Mouse (Mus musculus): Measurements from ENCODE around the gene Lama2. TPM values are rescaled to one million over a fixed set of nuclear protein-coding genes. Genes with fewer than 3 reads are reported as not detected.
A peak's percentile ranks its signal among the peaks of the same experiment; 100 is the strongest.

Gene Lama2
- polyA plus RNA-seq, 1 experiment from 2014 or later, result 8.3 TPM

GRCm38 (mm10) chr10:27508847-27509459 is 110.6 kb downstream of the Lama2 start:
- Histone ChIP-seq H3K9ac (no peak overlapping the region), H3K36me3 (replicated peaks) (no peaks in the 10 kb centered on the region), H3K4me2 (no peak overlapping the region), H3K4me1 (no peaks in the 10 kb centered on the region), H3K9me3 (no peaks in the 10 kb centered on the region), H3K27ac (no peak overlapping the region), H3K4me3 (replicated peaks) (no peak overlapping the region), H3K27me3 (no peaks in the 10 kb centered on the region)
- WGBS, result 60% methylated on average over 3 of the region's 3 CpGs
- ATAC-seq (ENCODE audit: low FRiP score), result peak; percentile 52; the same call in 1 of the 2 replicates

DNA sequence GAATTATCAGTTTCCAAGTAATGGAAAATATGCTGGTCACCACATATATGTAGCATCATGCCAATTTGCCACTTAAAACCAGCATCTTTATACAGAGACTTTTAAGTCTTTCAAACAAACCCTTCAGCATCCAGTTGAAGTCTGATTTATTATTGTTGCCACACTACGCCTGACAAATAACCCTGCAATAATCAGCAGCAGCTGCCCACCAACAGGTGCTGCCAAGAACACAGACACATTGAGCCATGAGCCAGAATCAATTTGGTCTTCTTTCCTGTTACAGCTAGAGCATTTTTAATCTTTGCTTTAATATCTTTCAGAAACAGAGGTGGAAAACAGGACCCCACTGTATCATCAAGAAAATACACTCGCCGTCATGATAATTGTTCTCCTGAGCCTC is 118.7 kb downstream of the Lama2 start:
- Histone ChIP-seq H3K27ac (no peak overlapping the region), H3K27me3 (no peaks in the 10 kb centered on the region), H3K4me1 (no peaks in the 10 kb centered on the region), H3K9ac (no peak overlapping the region), H3K4me3 (replicated peaks) (no peak overlapping the region), H3K9me3 (no peaks in the 10 kb centered on the region), H3K36me3 (replicated peaks) (no peaks in the 10 kb centered on the region), H3K4me2 (no peak overlapping the region)
- 88% methylated on average over 3 of the region's 3 CpGs for WGBS
- ATAC-seq (ENCODE audit: low FRiP score), result no peak

- Histone ChIP-seq H3K9me3 (no peaks in the 10 kb centered on the region), H3K36me3 (replicated peaks) (no peaks in the 10 kb centered on the region), H3K4me2 (no peak overlapping the region), H3K4me1 (no peaks in the 10 kb centered on the region), H3K27me3 (no peaks in the 10 kb centered on the region), H3K4me3 (replicated peaks) (no peak overlapping the region), H3K9ac (no peak overlapping the region), H3K27ac (no peak overlapping the region)
- no peak for ATAC-seq (ENCODE audit: low FRiP score)
- 83% methylated on average over 1 of the region's 1 CpGs for WGBS
Observed at GRCm38 (mm10) chr10:27488452-27488851, 131.1 kb downstream of the Lama2 start.

- no peak overlapping the region for H3K4me3 ChIP-seq (replicated peaks)
- H3K27me3 ChIP-seq, result no peaks in the 10 kb centered on the region
- H3K4me2 ChIP-seq, result no peak overlapping the region
- no peaks in the 10 kb centered on the region for H3K4me1 ChIP-seq
- no peak overlapping the region for H3K27ac ChIP-seq
- no peaks in the 10 kb centered on the region for H3K9me3 ChIP-seq
- ATAC-seq (ENCODE audit: low FRiP score), result no peak
- WGBS, result 82% methylated on average over 1 of the region's 1 CpGs
- no peaks in the 10 kb centered on the region for H3K36me3 ChIP-seq (replicated peaks)
- no peak overlapping the region for H3K9ac ChIP-seq
Observed at GRCm38 (mm10) chr10:27484041-27484440, 135.5 kb downstream of the Lama2 start.

GRCm38 (mm10) chr10:27475540-27475939 is 144.0 kb downstream of the Lama2 start:
- no peak overlapping the region for H3K4me2 ChIP-seq
- no peaks in the 10 kb centered on the region for H3K4me1 ChIP-seq
- no peaks in the 10 kb centered on the region for H3K9me3 ChIP-seq
- H3K9ac ChIP-seq, result no peak overlapping the region
- no peak overlapping the region for H3K27ac ChIP-seq
- H3K36me3 ChIP-seq (replicated peaks), result no peaks in the 10 kb centered on the region
- no peak for ATAC-seq (ENCODE audit: low FRiP score)
- H3K4me3 ChIP-seq (replicated peaks), result no peak overlapping the region
- whole genome bisulfite sequencing, result 32% methylated on average over 3 of the region's 3 CpGs
- H3K27me3 ChIP-seq, result no peaks in the 10 kb centered on the region

DNA sequence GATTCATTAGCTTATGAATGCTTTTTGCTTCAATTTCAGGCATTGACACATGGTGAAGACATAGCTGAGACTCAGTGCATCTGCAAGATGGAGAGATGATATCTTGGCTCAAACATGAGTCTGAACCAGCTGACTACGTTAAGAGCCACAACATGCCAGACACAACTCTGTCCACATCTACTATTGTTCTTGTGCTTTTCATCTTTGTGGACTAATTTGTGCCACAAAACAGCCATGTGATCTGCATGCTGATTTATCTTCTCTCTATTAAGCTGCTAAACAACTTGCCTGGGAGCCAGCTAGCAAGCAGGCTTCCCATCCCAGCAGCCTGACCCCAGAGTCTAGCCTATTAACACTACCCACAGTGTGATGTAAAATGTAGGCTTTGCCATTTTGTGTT is 151.3 kb downstream of the Lama2 start:
- no peak overlapping the region for H3K4me3 ChIP-seq (replicated peaks)
- WGBS, result 40% methylated on average over 1 of the region's 1 CpGs
- peak; percentile 86 for ATAC-seq (ENCODE audit: low FRiP score)

DNA sequence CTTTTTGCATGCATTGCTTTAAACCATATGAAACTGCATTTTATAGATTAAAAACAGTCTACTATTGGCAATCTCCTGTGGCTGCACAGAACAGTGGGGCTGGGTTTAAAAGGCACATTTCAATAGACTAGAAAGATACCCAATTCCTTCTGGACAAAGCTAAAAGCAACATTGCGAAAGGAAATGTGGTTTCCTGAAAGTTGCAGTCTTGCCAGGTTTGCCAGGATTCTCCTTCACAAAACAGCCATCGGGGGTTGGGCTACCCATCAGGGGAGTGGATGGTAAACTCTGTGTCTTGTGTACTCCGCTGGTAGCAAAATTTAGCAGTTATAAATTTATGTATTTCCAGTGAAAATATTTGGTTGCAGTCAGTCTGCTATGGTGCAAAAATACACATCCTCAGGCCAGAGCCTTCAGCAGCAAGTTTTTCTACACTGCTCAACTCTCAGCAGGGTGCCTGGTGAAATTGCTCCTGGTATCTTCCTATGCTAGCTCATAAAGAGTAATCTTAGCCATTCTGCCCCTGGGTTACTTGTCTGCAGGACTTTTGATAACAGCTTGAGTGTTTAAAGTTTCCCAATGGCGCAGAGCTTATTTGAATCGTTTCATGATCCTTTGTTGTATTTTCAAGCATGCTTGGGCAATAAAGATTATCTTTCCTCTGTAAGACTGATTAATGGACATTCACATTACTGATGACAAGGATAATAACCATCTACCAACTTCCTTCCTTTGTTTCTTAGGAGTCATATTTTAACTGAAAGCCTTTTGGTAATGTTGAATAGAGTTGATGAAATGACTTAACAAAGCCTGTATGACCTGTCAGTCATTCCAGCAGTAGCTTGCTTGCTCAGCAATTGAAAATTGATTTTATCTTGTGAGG is 205.7 kb downstream of the Lama2 start:
- H3K4me2 ChIP-seq, result no peak overlapping the region
- no peaks in the 10 kb centered on the region for H3K27me3 ChIP-seq
- H3K9me3 ChIP-seq, result no peaks in the 10 kb centered on the region
- WGBS, result 64% methylated on average over 5 of the region's 5 CpGs
- no peak overlapping the region for H3K27ac ChIP-seq
- no peak overlapping the region for H3K4me3 ChIP-seq (replicated peaks)
- no peaks in the 10 kb centered on the region for H3K36me3 ChIP-seq (replicated peaks)
- no peak for ATAC-seq (ENCODE audit: low FRiP score)
- no peaks in the 10 kb centered on the region for H3K4me1 ChIP-seq
- H3K9ac ChIP-seq, result no peak overlapping the region

More for the DNA sequence above, 151.3 kb downstream of the Lama2 start:
- H3K9ac ChIP-seq, result no peak overlapping the region
- H3K27ac ChIP-seq, result no peak overlapping the region
- H3K4me1 ChIP-seq, result no peaks in the 10 kb centered on the region
- no peaks in the 10 kb centered on the region for H3K36me3 ChIP-seq (replicated peaks)
- no peaks in the 10 kb centered on the region for H3K27me3 ChIP-seq
- no peak overlapping the region for H3K4me2 ChIP-seq
- no peaks in the 10 kb centered on the region for H3K9me3 ChIP-seq

DNA sequence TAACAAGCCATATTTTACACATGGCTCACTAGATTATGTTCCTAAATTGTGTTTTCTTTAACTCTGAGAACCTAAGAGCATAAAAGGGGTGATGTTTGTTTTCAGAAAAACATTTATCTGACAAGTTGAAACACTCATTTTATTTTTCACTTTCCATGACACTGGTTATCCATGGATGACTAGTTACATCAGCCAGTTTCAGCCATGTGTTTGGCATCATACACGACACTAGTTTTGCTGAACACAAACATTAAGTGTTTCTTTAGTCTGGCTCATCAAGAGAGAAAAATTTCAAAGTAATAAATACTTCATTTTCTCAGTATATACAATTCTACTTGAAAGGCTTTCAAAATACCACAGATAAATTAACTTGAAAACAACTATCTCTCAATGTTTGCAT is 228.8 kb downstream of the Lama2 start:
- ATAC-seq (ENCODE audit: low FRiP score), result no peak
- Histone ChIP-seq H3K36me3 (replicated peaks) (no peaks in the 10 kb centered on the region), H3K4me2 (no peak overlapping the region), H3K27me3 (no peaks in the 10 kb centered on the region), H3K4me3 (replicated peaks) (no peak overlapping the region), H3K9ac (no peak overlapping the region), H3K9me3 (no peaks in the 10 kb centered on the region), H3K27ac (no peak overlapping the region), H3K4me1 (no peaks in the 10 kb centered on the region)
- 86% methylated on average over 1 of the region's 1 CpGs for WGBS

DNA sequence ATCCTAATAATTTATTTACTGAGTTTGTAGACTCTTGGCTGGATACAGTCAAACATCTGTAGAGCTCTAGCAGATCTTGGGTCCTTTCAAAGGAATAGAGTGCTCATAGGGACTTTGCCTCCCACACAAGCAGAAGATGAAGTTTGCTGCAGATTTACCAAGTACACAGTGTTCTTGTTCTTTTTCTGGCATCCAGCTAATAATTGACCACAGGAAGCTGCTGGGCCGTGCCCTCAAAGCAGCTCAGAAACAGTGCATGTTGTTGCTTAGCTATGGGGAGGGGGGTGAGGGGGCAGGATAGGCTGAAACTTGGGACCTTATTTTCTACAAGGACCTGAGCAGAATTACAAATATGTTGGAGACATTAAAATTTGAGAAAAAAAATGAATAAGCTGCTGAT is 232.0 kb downstream of the Lama2 start:
- Histone ChIP-seq H3K27me3 (no peaks in the 10 kb centered on the region), H3K36me3 (replicated peaks) (no peaks in the 10 kb centered on the region), H3K9ac (no peak overlapping the region), H3K27ac (no peak overlapping the region), H3K4me1 (no peaks in the 10 kb centered on the region), H3K9me3 (no peaks in the 10 kb centered on the region), H3K4me3 (replicated peaks) (no peak overlapping the region), H3K4me2 (no peak overlapping the region)
- no peak for ATAC-seq (ENCODE audit: low FRiP score)
- WGBS, result 42% methylated on average over 1 of the region's 1 CpGs

GRCm38 (mm10) chr10:27384636-27385035 is 234.9 kb downstream of the Lama2 start:
- Histone ChIP-seq H3K4me2 (no peak overlapping the region), H3K9me3 (no peaks in the 10 kb centered on the region), H3K4me1 (no peaks in the 10 kb centered on the region), H3K4me3 (replicated peaks) (no peak overlapping the region), H3K27me3 (no peaks in the 10 kb centered on the region), H3K36me3 (replicated peaks) (no peaks in the 10 kb centered on the region), H3K27ac (no peak overlapping the region), H3K9ac (no peak overlapping the region)
- ATAC-seq (ENCODE audit: low FRiP score), result no peak
- WGBS, result 90% methylated on average over 4 of the region's 4 CpGs

- H3K4me1 ChIP-seq, result no peaks in the 10 kb centered on the region
- no peaks in the 10 kb centered on the region for H3K36me3 ChIP-seq (replicated peaks)
- ATAC-seq (ENCODE audit: low FRiP score), result no peak
- no peak overlapping the region for H3K4me3 ChIP-seq (replicated peaks)
- H3K9me3 ChIP-seq, result no peaks in the 10 kb centered on the region
- H3K27me3 ChIP-seq, result no peaks in the 10 kb centered on the region
- no peak overlapping the region for H3K27ac ChIP-seq
- H3K4me2 ChIP-seq, result no peak overlapping the region
- H3K9ac ChIP-seq, result no peak overlapping the region
- WGBS, result 72% methylated on average over 2 of the region's 2 CpGs
Observed at GRCm38 (mm10) chr10:27382887-27383609, 236.5 kb downstream of the Lama2 start.

- Histone ChIP-seq H3K4me1 (no peaks in the 10 kb centered on the region), H3K9me3 (no peaks in the 10 kb centered on the region), H3K27me3 (no peaks in the 10 kb centered on the region), H3K9ac (no peak overlapping the region), H3K4me2 (no peak overlapping the region), H3K27ac (no peak overlapping the region), H3K4me3 (replicated peaks) (no peak overlapping the region), H3K36me3 (replicated peaks) (no peaks in the 10 kb centered on the region)
- 46% methylated on average over 1 of the region's 1 CpGs for WGBS
- ATAC-seq (ENCODE audit: low FRiP score), result no peak
Observed at GRCm38 (mm10) chr10:27378286-27378685, 241.3 kb downstream of the Lama2 start.
